Mouse (Mus musculus): ENCODE measurements at regions not wholly inside any gene's neighbourhood (a gene's known extent, or its start where the extent isn't known, plus 50 kb on each side); places are given as distances from the start of the nearest gene placed in this dataset.

GRCm38 (mm10) chr1:184542321-184543115 is 189.9 kb downstream of the Hlx start:
- TF ChIP-seq CTCF (conservative IDR thresholded peaks at IDR 0.05; ENCODE audit: low read length), result no peak
- no peak for TF ChIP-seq POU5F1 (IDR thresholded peaks at IDR 0.05; ENCODE audit: borderline replicate concordance, low read length)
- TF ChIP-seq NANOG (IDR thresholded peaks at IDR 0.05; ENCODE audit: borderline replicate concordance, low read length), result no peak
